Mouse (Mus musculus) ES-E14 (cell line): Measurements from ENCODE around the gene Agap2. TPM values are rescaled to one million over a fixed set of nuclear protein-coding genes. Genes with fewer than 3 reads are reported as not detected.
A peak's percentile ranks its signal among the peaks of the same experiment; 100 is the strongest.

ENCODE experiments used
- DNase-seq: peaks from one replicate; pipeline ENCODE4 v3.0.0-alpha.2; 2013; ENCODE audit warnings: low read depth, low spot score
- H3K27ac ChIP-seq: 2 replicates; pipeline ENCODE4 v1.5.1; 2012; ENCODE audit warnings: low read depth, mild to moderate bottlenecking, low read length, moderate library complexity, mixed read lengths; ENCODE audit not compliant: poor library complexity, insufficient read depth, severe bottlenecking
- H3K36me3 ChIP-seq: 2 replicates; pipeline ENCODE4 v1.6.1; 2012; ENCODE audit warnings: mild to moderate bottlenecking, low read length, moderate library complexity, mixed read lengths; ENCODE audit not compliant: control insufficient read depth, poor library complexity, insufficient read depth, severe bottlenecking
- H3K4me1 ChIP-seq, 2 experiments: fragments of 150-350 bp in 1 of 2; sonication (generic) in 1 of 2; 2 replicates each; pipeline ENCODE4 v1.6.1; 2012; ENCODE audit warnings: low read length in 2 of 2, mild to moderate bottlenecking in 1 of 2, mixed read lengths in 1 of 2; ENCODE audit not compliant: control insufficient read depth in 2 of 2, insufficient read depth in 2 of 2, poor library complexity in 1 of 2
- H3K4me3 ChIP-seq, 2 experiments: fragments of 150-350 bp in 1 of 2; sonication (generic) in 1 of 2; 2 replicates each; pipeline ENCODE4 v1.5.1; 2012; ENCODE audit warnings: low read length in 2 of 2, low read depth in 1 of 2, mild to moderate bottlenecking in 1 of 2, mixed read lengths in 1 of 2; ENCODE audit not compliant: insufficient read depth in 1 of 2, poor library complexity in 1 of 2, severe bottlenecking in 1 of 2
- H3K9ac ChIP-seq: 2 replicates; pipeline ENCODE4 v1.6.1; 2012; ENCODE audit warnings: low read depth, mild to moderate bottlenecking, low read length, mixed read lengths; ENCODE audit not compliant: poor library complexity, insufficient read depth, severe bottlenecking
- H3K9me3 ChIP-seq: fragments of 150-350 bp; sonication (generic); 2 replicates; pipeline ENCODE4 v1.6.1; 2012; ENCODE audit warnings: low read depth, mild to moderate bottlenecking, low read length; ENCODE audit not compliant: control insufficient read depth, insufficient read depth
- CHD2 ChIP-seq: IDR thresholded peaks from 2 replicates; pipeline ENCODE4 v1.6.1; 2014; ENCODE audit warnings: mild to moderate bottlenecking, low read depth, low read length, inconsistent platforms
- HCFC1 ChIP-seq: IDR thresholded peaks from 2 replicates; pipeline ENCODE4 v1.6.1; 2012; ENCODE audit warnings: low read length, inconsistent platforms, borderline replicate concordance; ENCODE audit not compliant: insufficient read depth
- MAFK ChIP-seq: IDR thresholded peaks from 2 replicates; pipeline ENCODE4 v1.6.1; 2014; ENCODE audit warnings: mild to moderate bottlenecking, low read depth, low read length, inconsistent platforms; ENCODE audit not compliant: insufficient read depth
- ZC3H11A ChIP-seq: IDR thresholded peaks from 2 replicates; pipeline ENCODE4 v1.6.1; 2012; ENCODE audit warnings: low read depth, mild to moderate bottlenecking, inconsistent platforms, low read length, borderline replicate concordance
- ZNF384 ChIP-seq: IDR thresholded peaks from 2 replicates; pipeline ENCODE4 v1.6.1; 2012; ENCODE audit warnings: low read depth, low read length, inconsistent platforms
- in situ Hi-C, 2 experiments: fragments of 600-800 bp; cut with MboI; formaldehyde crosslinking; loops; one replicate each; pipeline ENCODE4 v1.15.1; 2025; ENCODE audit warnings: low sequenced_read_pairs in 2 of 2, inconsistent platforms in 1 of 2; ENCODE audit not compliant: unreplicated experiment in 2 of 2
- total RNA-seq: library from RNA; depleted of rRNA; stranded (reverse); fragments of 300-350 nt; gene quantifications from 2 replicates; pipeline ENCODE4 v1.2.3, GENCODE M21; 2012

The Agap2 gene
- total RNA-seq, 1 experiment, result 1.4 TPM

DNA sequence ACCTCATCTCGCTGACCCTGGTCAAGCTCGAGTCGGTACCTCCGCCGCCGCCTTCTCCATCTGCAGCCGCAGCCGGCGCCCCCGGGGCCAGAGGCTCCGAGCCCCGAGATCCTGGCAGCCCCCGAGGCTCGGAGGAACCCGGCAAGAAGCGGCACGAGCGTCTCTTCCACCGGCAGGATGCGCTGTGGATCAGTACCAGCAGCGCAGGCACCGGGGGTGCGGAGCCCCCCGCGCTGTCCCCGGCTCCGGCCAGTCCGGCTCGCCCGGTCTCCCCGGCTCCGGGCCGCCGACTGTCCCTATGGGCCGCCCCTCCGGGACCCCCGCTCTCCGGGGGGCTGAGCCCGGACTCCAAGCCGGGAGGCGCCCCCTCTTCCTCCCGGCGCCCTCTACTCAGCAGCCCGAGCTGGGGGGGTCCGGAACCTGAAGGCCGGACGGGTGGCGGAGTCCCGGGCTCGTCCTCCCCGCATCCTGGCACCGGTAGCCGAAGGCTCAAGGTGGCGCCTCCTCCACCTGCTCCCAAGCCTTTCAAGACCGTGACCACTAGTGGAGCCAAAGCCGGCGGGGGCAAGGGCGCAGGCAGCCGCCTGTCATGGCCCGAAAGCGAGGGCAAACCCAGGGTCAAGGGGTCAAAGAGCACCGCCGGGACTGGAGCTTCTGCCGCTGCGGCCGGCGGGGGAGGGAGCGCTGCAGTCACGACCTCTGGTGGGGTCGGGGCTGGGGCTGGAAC, 4.7 kb downstream of the Agap2 start:
- no peak for DNase-seq
- TF ChIP-seq CHD2 (no peak), HCFC1 (no peak), ZC3H11A (no peak), MAFK (no peak), ZNF384 (no peak)
- peaks cover 0 to 12% of the 10 kb centered on the region in 2 experiments; a peak in 1 of 4 replicates for H3K4me1 ChIP-seq

GRCm38 (mm10) chr10:127080901-127081780, 6.1 kb downstream of the Agap2 start:
- no peak for DNase-seq
- no peak overlapping the region for H3K9ac ChIP-seq
- H3K27ac ChIP-seq, result no peak overlapping the region
- no peak for TF ChIP-seq MAFK
- no peak for TF ChIP-seq HCFC1
- TF ChIP-seq CHD2, result no peak
- no peak for TF ChIP-seq ZNF384
- no peak for TF ChIP-seq ZC3H11A
- H3K4me1 ChIP-seq, result peaks cover 0 to 12% of the 10 kb centered on the region in 2 experiments; a peak in 1 of 4 replicates
- H3K4me3 ChIP-seq, result peak overlapping the region; percentile 11 to 29; a peak in 2 of 4 replicates
- in situ Hi-C loops, result no loop called here
- H3K9me3 ChIP-seq, result no peaks in the 10 kb centered on the region
- no peaks in the 10 kb centered on the region for H3K36me3 ChIP-seq

More for the DNA sequence above, 4.7 kb downstream of the Agap2 start:
- peak overlapping the region; percentile 58; the same call in 1 of the 2 replicates for H3K9ac ChIP-seq
- H3K36me3 ChIP-seq, result no peaks in the 10 kb centered on the region
- H3K27ac ChIP-seq, result no peak overlapping the region
- peak overlapping the region; percentile 55 to 67; a peak in 3 of 4 replicates for H3K4me3 ChIP-seq
- H3K9me3 ChIP-seq, result no peaks in the 10 kb centered on the region
- in situ Hi-C loops, result no loop called here

DNA sequence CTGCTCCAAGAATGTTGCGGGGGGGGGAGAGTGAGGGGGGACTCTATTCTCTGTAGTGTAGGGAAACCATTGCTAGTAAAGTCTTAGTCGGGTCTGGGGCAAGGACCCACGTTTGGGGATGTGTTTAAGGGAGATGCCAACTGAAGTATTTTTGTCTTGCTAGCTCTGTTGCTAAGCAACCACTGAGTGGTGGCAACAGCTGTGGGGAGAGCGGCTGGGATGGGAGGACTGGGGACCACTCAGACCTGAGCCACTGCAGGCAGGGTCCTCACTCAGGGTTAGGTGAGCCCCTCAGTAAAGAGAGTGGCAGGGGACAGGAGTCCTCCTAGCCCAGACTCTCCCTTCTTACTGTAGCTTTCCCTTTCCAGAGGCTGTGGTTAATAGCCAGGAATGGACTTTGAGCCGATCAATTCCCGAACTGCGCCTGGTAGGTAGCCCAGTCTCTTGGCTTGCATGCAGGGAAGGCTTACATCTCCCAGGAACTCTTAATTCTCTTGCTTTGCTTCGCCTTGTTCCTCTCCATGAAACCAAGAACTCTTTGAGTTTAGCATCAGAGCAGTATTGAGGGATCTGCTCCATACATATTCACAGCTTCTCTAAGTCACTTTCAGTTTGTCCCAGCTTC, 7.0 kb downstream of the Agap2 start:
- H3K9ac ChIP-seq, result no peak overlapping the region
- in situ Hi-C loops, result no loop called here
- peaks cover 0 to 12% of the 10 kb centered on the region in 2 experiments; a peak in 1 of 4 replicates for H3K4me1 ChIP-seq
- TF ChIP-seq ZC3H11A (no peak), HCFC1 (no peak), CHD2 (no peak), ZNF384 (no peak), MAFK (no peak)
- H3K36me3 ChIP-seq, result no peaks in the 10 kb centered on the region
- H3K27ac ChIP-seq, result no peak overlapping the region
- no peak for DNase-seq
- H3K4me3 ChIP-seq, result no peak overlapping the region
- no peaks in the 10 kb centered on the region for H3K9me3 ChIP-seq

DNA sequence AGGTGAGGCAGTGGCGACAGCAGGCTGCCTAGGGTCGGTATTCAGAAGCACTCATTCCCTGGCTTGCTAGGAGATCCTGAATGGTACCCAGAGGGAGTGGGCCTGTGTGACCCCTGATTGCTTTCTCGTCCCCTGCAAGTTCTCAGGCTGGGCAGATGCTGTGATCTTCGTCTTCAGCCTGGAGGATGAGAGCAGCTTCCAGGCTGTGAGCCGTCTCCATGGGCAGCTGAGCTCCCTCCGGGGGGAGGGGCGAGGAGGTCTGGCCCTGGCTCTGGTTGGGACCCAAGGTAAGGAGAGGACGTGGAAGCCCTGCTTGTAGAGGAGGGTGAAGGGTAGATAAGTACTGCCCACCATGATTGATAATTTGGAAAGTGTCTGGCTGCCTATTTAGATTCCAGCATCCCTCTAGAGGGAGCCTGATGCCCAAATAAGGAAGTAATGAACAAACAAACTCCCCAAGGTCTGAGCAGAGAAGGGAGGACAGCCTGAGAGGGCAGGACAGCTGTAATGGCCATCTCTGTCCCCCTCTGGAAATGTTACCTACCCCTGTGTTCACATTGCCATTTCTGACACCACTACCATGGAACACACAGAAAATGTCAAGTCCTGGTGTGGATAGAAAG, 8.3 kb downstream of the Agap2 start:
- in situ Hi-C loops, result no loop called here
- DNase-seq, result no peak
- H3K4me3 ChIP-seq, result no peak overlapping the region
- no peaks in the 10 kb centered on the region for H3K36me3 ChIP-seq
- no peak for TF ChIP-seq MAFK
- TF ChIP-seq CHD2, result no peak
- H3K27ac ChIP-seq, result no peak overlapping the region
- no peak overlapping the region for H3K9ac ChIP-seq
- peaks cover 0 to 9% of the 10 kb centered on the region in 2 experiments; a peak in 1 of 4 replicates for H3K4me1 ChIP-seq
- H3K9me3 ChIP-seq, result no peaks in the 10 kb centered on the region
